Mouse (Mus musculus) macrophage (primary cell): ENCODE data around the gene Ypel3. TPM values are rescaled to one million over a fixed set of nuclear protein-coding genes. Genes with fewer than 3 reads are reported as not detected.
A peak's percentile ranks its signal among the peaks of the same experiment; 100 is the strongest.

Experiments
- H3K27ac ChIP-seq: fragments of 350-480 bp; formaldehyde crosslinking; 2 replicates; pipeline ENCODE4 v1.9.0; 2021
- H3K36me3 ChIP-seq: fragments of 350-480 bp; formaldehyde crosslinking; 2 replicates; pipeline ENCODE4 v1.9.0; 2021; ENCODE audit errors: inconsistent target
- H3K4me3 ChIP-seq: fragments of 350-480 bp; formaldehyde crosslinking; 2 replicates; pipeline ENCODE4 v1.9.0; 2021; ENCODE audit errors: inconsistent target
- H3K79me2 ChIP-seq: fragments of 350-480 bp; formaldehyde crosslinking; 2 replicates; pipeline ENCODE4 v1.9.0; 2021; ENCODE audit errors: inconsistent target
- WGBS: methylation state at CpG from one replicate; pipeline ENCODE4 v1.1.7; 2026; ENCODE audit warnings: inconsistent platforms; ENCODE audit not compliant: missing documents; 5-methylcytosine and 5-hydroxymethylcytosine counted together
- polyA plus RNA-seq: library from polyadenylated mRNA; stranded (reverse); fragments of 250-400 nt; gene quantifications from 3 replicates; pipeline ENCODE4 v1.2.4, GENCODE M21; 2018; ENCODE audit warnings: inconsistent platforms

Ypel3 gene
- polyA plus RNA-seq, 1 experiment from 2014 or later: 90.3 TPM

- H3K27ac ChIP-seq: peak within 1 kb of the TSS; percentile 74
- peak within 1 kb of the TSS; percentile 95 for H3K4me3 ChIP-seq
- peaks cover 30% of the 10 kb centered on the region for H3K79me2 ChIP-seq
- 0% methylated on average over 16 of the region's 38 CpGs for WGBS
- H3K36me3 ChIP-seq: peaks cover 16% of the 10 kb centered on the region; the same call in 1 of the 2 replicates
These were observed 17.6 kb upstream of the Ypel3 start, which contains the start of gene Mapk3 for GRCm38 (mm10) chr7:126759050-126759671. Mapk3 (plus strand) TSS chr7:126759601.

DNA sequence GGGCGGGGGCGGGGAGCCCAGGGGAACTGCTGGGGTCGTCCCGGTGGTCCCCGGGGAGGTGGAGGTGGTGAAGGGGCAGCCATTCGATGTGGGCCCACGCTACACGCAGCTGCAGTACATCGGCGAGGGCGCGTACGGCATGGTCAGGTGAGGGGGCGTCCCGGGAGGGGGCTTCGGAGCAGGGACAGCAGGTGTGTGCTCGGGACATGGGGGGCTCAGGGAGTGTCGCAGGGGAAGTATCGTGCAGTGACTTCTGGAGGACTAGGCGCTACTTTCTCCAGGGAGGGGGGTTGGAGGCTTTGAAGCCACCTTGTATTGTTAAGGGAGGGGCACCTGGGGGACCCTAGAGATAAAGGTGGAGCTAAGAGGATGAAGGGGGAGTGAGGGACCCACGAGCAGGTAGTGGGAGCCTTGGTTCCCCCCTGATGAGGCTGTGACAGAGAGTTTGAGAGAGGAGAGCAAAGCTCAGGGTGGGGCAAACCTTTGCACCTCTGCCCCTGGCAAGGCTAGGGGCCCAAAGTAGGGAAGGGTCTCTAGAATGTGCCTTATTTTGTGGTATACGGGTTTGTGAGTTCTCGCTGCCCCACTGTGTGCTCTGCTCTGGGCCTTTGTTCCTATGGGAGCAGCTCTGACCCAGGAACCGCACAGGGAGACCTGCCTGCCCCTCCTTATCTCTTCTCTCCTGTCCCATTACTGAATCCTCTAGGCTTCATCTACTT lies 16.9 kb upstream of the Ypel3 start:
- Histone ChIP-seq H3K4me3 (peak overlapping the region; percentile 95), H3K79me2 (peaks cover 30% of the 10 kb centered on the region), H3K27ac (peak overlapping the region; percentile 74), H3K36me3 (peaks cover 23% of the 10 kb centered on the region)
- WGBS: under 1% methylated on average over 24 of the region's 24 CpGs

- peak overlapping the region; percentile 95 for H3K4me3 ChIP-seq
- 47% methylated on average over 3 of the region's 3 CpGs for WGBS
- peak overlapping the region; percentile 74 for H3K27ac ChIP-seq
- H3K36me3 ChIP-seq: peaks cover 29% of the 10 kb centered on the region
- peaks cover 30% of the 10 kb centered on the region for H3K79me2 ChIP-seq
These were observed 16.4 kb upstream of the Ypel3 start for GRCm38 (mm10) chr7:126760391-126760802.

- peaks cover 30% of the 10 kb centered on the region for H3K79me2 ChIP-seq
- no peak overlapping the region for H3K4me3 ChIP-seq
- H3K27ac ChIP-seq: no peak overlapping the region
- H3K36me3 ChIP-seq: peaks cover 32% of the 10 kb centered on the region
- WGBS: 33% methylated on average over 4 of the region's 4 CpGs
These were observed 15.8 kb upstream of the Ypel3 start for GRCm38 (mm10) chr7:126760956-126761355.

GRCm38 (mm10) chr7:126761529-126762067 lies 15.2 kb upstream of the Ypel3 start:
- 45% methylated on average over 3 of the region's 6 CpGs for WGBS
- Histone ChIP-seq H3K27ac (no peak overlapping the region), H3K36me3 (peaks cover 35% of the 10 kb centered on the region), H3K4me3 (no peak overlapping the region), H3K79me2 (peaks cover 30% of the 10 kb centered on the region)

DNA sequence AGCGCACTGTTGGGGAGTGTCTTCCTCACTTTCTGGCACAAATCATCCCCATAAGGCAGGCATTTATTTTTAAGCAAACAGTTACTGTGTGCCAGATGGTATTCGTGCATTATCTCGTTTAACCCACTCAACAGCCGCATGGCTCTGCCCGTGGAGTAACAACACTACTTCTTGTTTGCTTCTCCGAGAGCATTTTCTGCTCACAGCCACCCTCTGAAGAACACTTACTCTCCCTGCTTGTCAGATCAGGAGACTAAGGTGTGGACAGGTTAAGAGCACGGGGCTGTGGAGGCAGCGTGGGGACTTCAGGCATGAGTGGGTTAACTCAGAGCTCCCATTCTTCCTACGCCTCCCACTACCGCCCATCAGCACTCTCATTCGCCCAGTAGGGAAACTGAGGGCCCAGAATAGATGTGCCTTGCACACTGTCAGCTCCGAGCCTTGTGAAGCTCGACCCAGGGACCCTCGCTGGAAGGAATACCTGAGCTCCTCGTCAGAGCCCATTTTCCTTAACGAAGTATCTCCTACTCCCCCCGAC lies 14.2 kb upstream of the Ypel3 start:
- Histone ChIP-seq H3K27ac (no peak overlapping the region), H3K4me3 (no peak overlapping the region), H3K79me2 (peaks cover 30% of the 10 kb centered on the region), H3K36me3 (peaks cover 44% of the 10 kb centered on the region)
- WGBS: 85% methylated on average over 17 of the region's 17 CpGs

DNA sequence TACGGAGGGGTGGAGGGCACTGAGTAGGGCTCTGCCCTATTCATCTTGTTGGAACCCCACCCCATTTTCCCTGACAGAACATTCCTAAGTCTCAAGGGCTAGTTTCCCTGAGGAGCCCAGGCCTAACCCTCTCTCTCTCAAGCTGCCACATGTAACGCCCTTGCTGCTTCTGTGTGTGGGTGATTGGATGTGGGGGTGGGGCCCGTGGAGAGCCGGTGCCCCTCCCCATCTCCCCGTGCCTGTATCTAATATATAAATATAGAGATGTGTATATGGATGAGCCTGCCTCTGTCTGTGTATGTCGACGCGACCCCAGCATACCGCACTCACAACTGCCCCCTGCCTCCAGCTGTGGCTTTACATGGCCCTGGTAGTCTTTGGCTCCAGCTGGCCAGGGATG lies 11.2 kb upstream of the Ypel3 start:
- Histone ChIP-seq H3K4me3 (no peak overlapping the region), H3K27ac (no peak overlapping the region), H3K36me3 (peaks cover 57% of the 10 kb centered on the region), H3K79me2 (peaks cover 20% of the 10 kb centered on the region)
- WGBS: 87% methylated on average over 7 of the region's 9 CpGs

GRCm38 (mm10) chr7:126766201-126766600 lies 10.6 kb upstream of the Ypel3 start, which contains the start of gene Gdpd3:
Gdpd3 (plus strand) TSS chr7:126766334.
- Histone ChIP-seq H3K36me3 (peaks cover 57% of the 10 kb centered on the region), H3K27ac (no peak within 1 kb of the TSS), H3K4me3 (no peak within 1 kb of the TSS), H3K79me2 (peaks cover 13% of the 10 kb centered on the region)
- WGBS: 93% methylated on average over 16 of the region's 16 CpGs

DNA sequence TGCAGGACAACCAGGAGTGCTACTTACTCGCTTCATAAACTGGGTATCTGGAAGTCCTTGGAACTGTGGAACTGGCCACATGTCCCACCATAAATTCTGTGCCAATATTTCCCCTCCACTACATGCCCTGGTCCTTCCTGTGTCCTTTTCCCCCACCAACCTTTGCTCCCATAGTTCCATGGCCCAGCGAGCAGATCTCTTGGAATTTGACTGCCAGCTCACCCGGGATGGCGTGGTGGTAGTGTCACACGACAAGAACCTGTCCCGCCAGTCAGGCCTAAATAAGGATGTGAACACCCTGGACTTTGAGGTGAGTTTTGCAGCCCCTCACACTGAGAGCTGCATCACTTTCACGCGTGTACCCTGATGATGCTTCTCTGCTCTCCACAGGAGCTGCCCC lies 9.8 kb upstream of the Ypel3 start:
- Histone ChIP-seq H3K36me3 (peaks cover 57% of the 10 kb centered on the region), H3K79me2 (peaks cover 5% of the 10 kb centered on the region; the same call in 1 of the 2 replicates)

GRCm38 (mm10) chr7:126770784-126771183 lies 6.0 kb upstream of the Ypel3 start:
- H3K36me3 ChIP-seq: peaks cover 26% of the 10 kb centered on the region
- no peak overlapping the region for H3K27ac ChIP-seq
- 32% methylated on average over 8 of the region's 12 CpGs for WGBS

More for the DNA sequence above, 9.8 kb upstream of the Ypel3 start:
- 98% methylated on average over 8 of the region's 8 CpGs for WGBS
- H3K27ac ChIP-seq: no peak overlapping the region
- no peak overlapping the region for H3K4me3 ChIP-seq

DNA sequence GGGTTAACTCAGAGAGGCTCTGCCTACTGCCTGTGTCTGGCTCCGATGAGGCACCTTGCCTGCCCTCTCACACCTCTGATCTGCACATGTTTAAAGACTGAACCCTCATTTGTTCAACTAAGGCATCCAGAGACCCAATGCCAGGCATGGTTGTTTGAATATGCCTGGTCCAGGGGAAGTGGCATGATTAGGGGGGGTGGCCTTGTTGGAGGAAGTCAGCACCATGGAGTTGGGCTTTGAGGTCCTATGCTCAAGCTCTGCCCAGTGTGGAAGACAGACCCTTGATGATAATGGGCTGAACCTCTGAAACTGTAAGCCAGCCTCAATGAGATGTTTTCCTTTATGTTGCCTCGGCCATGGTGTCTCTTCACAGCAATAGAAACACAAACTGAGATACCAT lies 3.4 kb upstream of the Ypel3 start:
- 85% methylated on average over 2 of the region's 2 CpGs for WGBS

More at GRCm38 (mm10) chr7:126770784-126771183, 6.0 kb upstream of the Ypel3 start:
- H3K4me3 ChIP-seq: no peak overlapping the region
- no peaks in the 10 kb centered on the region for H3K79me2 ChIP-seq

DNA sequence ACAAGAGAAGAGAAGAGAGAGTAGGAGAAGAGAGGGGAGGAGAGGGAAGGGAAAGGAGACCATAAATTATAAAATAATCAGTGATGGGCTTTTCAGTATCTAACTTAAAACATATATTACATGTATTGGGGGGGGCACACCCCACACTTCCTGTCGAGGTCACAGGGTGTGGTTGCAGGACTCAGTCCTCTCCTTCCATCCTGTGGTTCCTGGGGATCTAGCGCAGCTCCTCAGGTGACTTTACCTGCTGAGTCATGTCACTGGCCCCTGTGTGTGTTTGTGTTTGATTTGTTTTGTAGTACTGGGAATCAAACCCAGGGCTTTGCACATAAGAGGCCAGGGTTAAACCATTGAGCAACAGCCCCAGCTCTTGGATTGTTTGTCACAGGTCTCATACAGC lies 2.3 kb upstream of the Ypel3 start:
- Histone ChIP-seq H3K4me3 (no peak overlapping the region), H3K27ac (no peak overlapping the region), H3K36me3 (0 out of 2 replicates have a peak, but pooled peaks cover 10% of the 10 kb centered on the region), H3K79me2 (peaks cover 10% of the 10 kb centered on the region; the same call in 1 of the 2 replicates)
- 70% methylated on average over 2 of the region's 2 CpGs for WGBS

More for the DNA sequence above, 3.4 kb upstream of the Ypel3 start:
- Histone ChIP-seq H3K36me3 (peaks cover 9% of the 10 kb centered on the region; the same call in 1 of the 2 replicates), H3K4me3 (no peak overlapping the region), H3K79me2 (peaks cover 10% of the 10 kb centered on the region; the same call in 1 of the 2 replicates), H3K27ac (no peak overlapping the region)

GRCm38 (mm10) chr7:126775185-126775977 lies 1.4 kb upstream of the Ypel3 start:
- Histone ChIP-seq H3K4me3 (no peak overlapping the region), H3K27ac (no peak overlapping the region), H3K79me2 (peaks cover 10% of the 10 kb centered on the region; the same call in 1 of the 2 replicates), H3K36me3 (0 out of 2 replicates have a peak, but pooled peaks cover 10% of the 10 kb centered on the region)
- 65% methylated on average over 10 of the region's 10 CpGs for WGBS

- Histone ChIP-seq H3K4me3 (no peak overlapping the region), H3K36me3 (0 out of 2 replicates have a peak, but pooled peaks cover 10% of the 10 kb centered on the region), H3K79me2 (peaks cover 10% of the 10 kb centered on the region; the same call in 1 of the 2 replicates), H3K27ac (no peak overlapping the region)
- WGBS: 97% methylated on average over 3 of the region's 3 CpGs
These were observed 849 bp upstream of the Ypel3 start for GRCm38 (mm10) chr7:126775978-126776234.
